Mouse (Mus musculus) thymus, adult 2 months (tissue): ENCODE data around the gene Rab10.

Experiments used
- CTCF ChIP-seq: fragments of 200-500 bp; IDR thresholded peaks from 2 replicates; pipeline ENCODE4 v1.5.1; 2012; ENCODE audit warnings: mild to moderate bottlenecking, control low read depth, low read length, moderate library complexity, borderline replicate concordance; ENCODE audit not compliant: control insufficient read depth, poor library complexity, insufficient read depth; ENCODE audit errors: extremely low read depth
- POLR2A ChIP-seq: fragments of 200-500 bp; IDR thresholded peaks from 2 replicates; pipeline ENCODE4 v1.6.1; 2012; ENCODE audit warnings: mild to moderate bottlenecking, low read length, control low read depth, moderate library complexity; ENCODE audit not compliant: control insufficient read depth, poor library complexity, insufficient read depth; ENCODE audit errors: extremely low read depth

- no peak for TF ChIP-seq CTCF
- no peak; the same call in 1 of the 2 replicates for TF ChIP-seq POLR2A
These were observed 74.6 kb downstream of the Rab10 start for GRCm38 (mm10) chr12:3235124-3235631.
